Mouse (Mus musculus) ES-Bruce4 (cell line): ENCODE measurements at regions not wholly inside any gene's neighbourhood (a gene's known extent, or its start where the extent isn't known, plus 50 kb on each side); places are given as distances from the start of the nearest gene placed in this dataset.

Source experiments
- H3K27ac ChIP-seq: 2 replicates; pipeline ENCODE4 v1.5.1; 2012; ENCODE audit warnings: low read length, inconsistent platforms; ENCODE audit not compliant: insufficient read depth
- H3K27me3 ChIP-seq: 2 replicates; pipeline ENCODE4 v1.6.1; 2012; ENCODE audit warnings: mild to moderate bottlenecking, low read length, inconsistent platforms; ENCODE audit not compliant: control insufficient read depth, poor library complexity, insufficient read depth, severe bottlenecking
- H3K36me3 ChIP-seq: 2 replicates; pipeline ENCODE4 v1.6.1; 2012; ENCODE audit warnings: inconsistent platforms, mild to moderate bottlenecking, low read length, moderate library complexity; ENCODE audit not compliant: control insufficient read depth, poor library complexity, insufficient read depth, severe bottlenecking
- H3K4me1 ChIP-seq: one replicate; pipeline ENCODE4 v1.8.1; 2011; ENCODE audit warnings: low read length; ENCODE audit not compliant: control insufficient read depth, insufficient read depth
- H3K4me3 ChIP-seq: 2 replicates; pipeline ENCODE4 v1.5.1; 2011; ENCODE audit warnings: low read depth, mild to moderate bottlenecking, low read length
- H3K9ac ChIP-seq: 2 replicates; pipeline ENCODE4 v1.6.1; 2012; ENCODE audit warnings: low read depth, mild to moderate bottlenecking, inconsistent platforms; ENCODE audit not compliant: poor library complexity, severe bottlenecking
- H3K9me3 ChIP-seq: replicated peaks from 2 replicates; pipeline ENCODE4 v1.6.1; 2012; ENCODE audit warnings: mild to moderate bottlenecking, low read length, inconsistent platforms; ENCODE audit not compliant: control insufficient read depth, poor library complexity, insufficient read depth, severe bottlenecking
- CTCF ChIP-seq: IDR thresholded peaks from one replicate; pipeline ENCODE4 v1.8.1; 2011; ENCODE audit warnings: low read depth, low read length
- EP300 ChIP-seq: IDR thresholded peaks from 2 replicates; pipeline ENCODE4 v1.6.1; 2011; ENCODE audit warnings: low read depth, low read length; ENCODE audit not compliant: insufficient read depth
- POLR2A ChIP-seq: IDR thresholded peaks from one replicate; pipeline ENCODE4 v1.8.1; 2011; ENCODE audit warnings: low read length; ENCODE audit not compliant: insufficient read depth

GRCm38 (mm10) chr13:42619555-42620280 lies 60.7 kb upstream of the Phactr1 start:
- TF ChIP-seq EP300 = no peak
- TF ChIP-seq POLR2A = no peak
- TF ChIP-seq CTCF = no peak
- Histone ChIP-seq H3K27me3 (no peaks in the 10 kb centered on the region), H3K4me3 (no peak overlapping the region), H3K4me1 (no peaks in the 10 kb centered on the region), H3K27ac (no peak overlapping the region), H3K36me3 (no peaks in the 10 kb centered on the region), H3K9ac (no peak overlapping the region), H3K9me3 (no peaks in the 10 kb centered on the region)

DNA sequence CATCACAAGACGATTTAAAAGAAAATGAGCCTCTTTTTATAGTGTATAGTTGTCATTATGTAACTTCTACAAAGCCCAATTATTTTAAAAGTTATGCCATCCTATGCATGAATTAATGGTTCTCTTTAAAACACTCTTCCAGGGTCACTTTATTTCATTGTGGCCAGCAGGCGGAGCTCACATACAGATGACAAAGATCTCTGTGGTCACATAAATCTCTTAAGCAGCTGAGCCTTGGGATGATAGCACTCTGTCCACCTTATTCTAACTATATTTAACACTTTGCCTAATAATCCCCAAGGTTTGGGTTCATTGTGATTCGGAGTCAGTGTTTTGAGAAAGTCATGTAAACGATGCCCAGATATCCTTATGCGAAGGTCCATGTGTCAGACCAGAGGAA lies 56.9 kb upstream of the Phactr1 start:
- Histone ChIP-seq H3K36me3 (no peaks in the 10 kb centered on the region), H3K9me3 (no peaks in the 10 kb centered on the region)
- no peak for TF ChIP-seq CTCF
- no peak for TF ChIP-seq POLR2A
- no peak for TF ChIP-seq EP300

More for the DNA sequence above, 56.9 kb upstream of the Phactr1 start:
- H3K27ac ChIP-seq = no peak overlapping the region
- no peak overlapping the region for H3K9ac ChIP-seq
- H3K4me1 ChIP-seq = no peaks in the 10 kb centered on the region
- H3K4me3 ChIP-seq = no peak overlapping the region
- H3K27me3 ChIP-seq = 0 out of 2 replicates have a peak, but pooled peaks cover 2% of the 10 kb centered on the region
